Mouse (Mus musculus) neural tube, embryonic 11.5 days (tissue): Measurements from ENCODE around the gene Pard3. TPM values are rescaled to one million over a fixed set of nuclear protein-coding genes. Genes with fewer than 3 reads are reported as not detected.

Experiments used
- ATAC-seq: fragments of 200-750 bp; cut with Nextera tagmentation; 2 replicates; pipeline ENCODE4 v1.8.0; 2017; ENCODE audit warnings: moderate number of reproducible peaks, mild to moderate bottlenecking, moderate TSS enrichment, moderate library complexity; ENCODE audit not compliant: insufficient read depth, low FRiP score, low TSS enrichment
- DNase-seq: peaks from one replicate; pipeline ENCODE4 v3.0.0-alpha.2; 2015; ENCODE audit warnings: low spot score
- H3K27ac ChIP-seq: fragments of 300-500 bp; sonication (generic); 2 replicates; pipeline ENCODE4 v1.5.1; 2014; ENCODE audit warnings: low read depth, mild to moderate bottlenecking, low read length
- H3K27me3 ChIP-seq: fragments of 300-500 bp; sonication (generic); 2 replicates; pipeline ENCODE4 v1.6.1; 2014; ENCODE audit warnings: mild to moderate bottlenecking, low read length, mixed read lengths; ENCODE audit not compliant: control insufficient read depth, insufficient read depth
- H3K36me3 ChIP-seq: fragments of 300-500 bp; sonication (generic); 2 replicates; pipeline ENCODE4 v1.6.1; 2014; ENCODE audit warnings: mild to moderate bottlenecking, low read length, moderate library complexity, mixed read lengths; ENCODE audit not compliant: control insufficient read depth, insufficient read depth
- H3K4me1 ChIP-seq: fragments of 300-500 bp; sonication (generic); 2 replicates; pipeline ENCODE4 v1.6.1; 2014; ENCODE audit warnings: low read length, mixed read lengths; ENCODE audit not compliant: control insufficient read depth, insufficient read depth
- H3K4me2 ChIP-seq: fragments of 300-500 bp; sonication (generic); 2 replicates; pipeline ENCODE4 v1.6.1; 2014; ENCODE audit warnings: low read depth, mild to moderate bottlenecking, moderate library complexity
- H3K4me3 ChIP-seq: fragments of 300-500 bp; sonication (generic); 2 replicates; pipeline ENCODE4 v1.5.1; 2014; ENCODE audit warnings: low read depth, low read length
- H3K9ac ChIP-seq: fragments of 300-500 bp; sonication (generic); 2 replicates; pipeline ENCODE4 v1.6.1; 2014; ENCODE audit warnings: mild to moderate bottlenecking, low read length
- H3K9me3 ChIP-seq: fragments of 300-500 bp; sonication (generic); 2 replicates; pipeline ENCODE4 v1.6.1; 2016; ENCODE audit warnings: low read length; ENCODE audit not compliant: control insufficient read depth
- WGBS: fragments of 180-500 bp; shearing (Covaris S2); extraction: QIAGEN DNeasy Blood & Tissue Kit; methylation state at CpG from one replicate; pipeline ENCODE4 v1.1.7; 2014; 5-methylcytosine and 5-hydroxymethylcytosine counted together
- polyA plus RNA-seq: library from polyadenylated mRNA; unstranded; fragments of >200 nt; fragmentation: Nextera tagmentation; extraction: Ambion mirVana; gene quantifications from 2 replicates; pipeline ENCODE4 v1.2.1, GENCODE M21; 2014

The Pard3 gene
- polyA plus RNA-seq, 1 experiment from 2014 or later, result 37.5 TPM

- H3K9ac ChIP-seq, result no peak overlapping the region
- ATAC-seq (no peak), DNase-seq (no peak)
- H3K4me1 ChIP-seq, result no peaks in the 10 kb centered on the region
- 83% methylated on average over 7 of the region's 7 CpGs for WGBS
- H3K27me3 ChIP-seq, result no peaks in the 10 kb centered on the region
- no peak overlapping the region for H3K4me3 ChIP-seq
- H3K4me2 ChIP-seq, result no peak overlapping the region
- H3K27ac ChIP-seq, result no peak overlapping the region
- H3K9me3 ChIP-seq, result no peaks in the 10 kb centered on the region
- no peaks in the 10 kb centered on the region for H3K36me3 ChIP-seq
Measured at GRCm38 (mm10) chr8:127318377-127319159, 254.9 kb downstream of the Pard3 start.

GRCm38 (mm10) chr8:127320930-127321329 lies 257.2 kb downstream of the Pard3 start:
- Histone ChIP-seq H3K9me3 (no peaks in the 10 kb centered on the region), H3K36me3 (no peaks in the 10 kb centered on the region), H3K4me2 (no peak overlapping the region), H3K27me3 (no peaks in the 10 kb centered on the region), H3K4me3 (no peak overlapping the region), H3K9ac (no peak overlapping the region), H3K4me1 (no peaks in the 10 kb centered on the region), H3K27ac (no peak overlapping the region)
- 91% methylated on average over 5 of the region's 5 CpGs for WGBS
- DNase-seq, result no peak
- no peak for ATAC-seq

DNA sequence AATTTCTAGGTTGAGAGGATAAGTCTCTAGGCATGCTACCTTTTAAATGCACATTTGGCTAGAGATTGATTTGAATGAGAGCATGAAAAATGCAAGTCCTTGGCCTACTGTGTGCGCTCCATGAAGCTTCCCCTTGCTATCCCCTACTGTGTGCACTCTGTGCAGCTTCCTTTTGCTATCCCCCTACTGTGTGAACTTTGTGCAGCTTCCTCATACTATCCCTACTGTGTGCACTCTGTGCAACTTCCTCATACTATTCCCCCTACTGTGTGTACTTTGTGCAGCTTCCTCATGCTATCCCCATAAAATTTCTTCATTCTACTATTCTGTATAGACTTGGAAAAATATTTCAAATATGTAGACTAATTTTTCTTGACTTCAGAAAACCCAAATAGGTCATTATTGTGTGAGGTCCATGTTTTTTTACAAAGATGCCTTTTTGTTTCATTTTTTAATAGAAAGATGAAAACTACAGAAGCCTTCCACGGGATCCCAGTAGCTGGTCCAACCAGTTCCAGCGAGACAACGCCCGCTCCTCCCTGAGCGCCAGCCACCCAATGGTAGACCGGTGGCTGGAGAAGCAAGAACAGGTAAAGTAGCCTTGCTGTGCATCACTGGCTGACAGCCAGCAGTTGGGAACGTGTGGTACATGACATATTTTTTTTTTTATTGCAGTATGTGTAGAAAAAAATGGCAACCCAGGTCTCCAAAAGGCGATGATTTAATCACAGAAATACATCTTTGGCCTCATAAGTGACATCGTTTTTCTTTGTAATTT lies 260.1 kb downstream of the Pard3 start:
- Histone ChIP-seq H3K27ac (no peak overlapping the region), H3K9me3 (no peaks in the 10 kb centered on the region), H3K4me2 (no peak overlapping the region), H3K4me1 (no peaks in the 10 kb centered on the region), H3K4me3 (no peak overlapping the region), H3K9ac (no peak overlapping the region), H3K27me3 (no peaks in the 10 kb centered on the region), H3K36me3 (no peaks in the 10 kb centered on the region)
- DNase-seq (no peak), ATAC-seq (no peak)
- WGBS, result 92% methylated on average over 10 of the region's 10 CpGs

DNA sequence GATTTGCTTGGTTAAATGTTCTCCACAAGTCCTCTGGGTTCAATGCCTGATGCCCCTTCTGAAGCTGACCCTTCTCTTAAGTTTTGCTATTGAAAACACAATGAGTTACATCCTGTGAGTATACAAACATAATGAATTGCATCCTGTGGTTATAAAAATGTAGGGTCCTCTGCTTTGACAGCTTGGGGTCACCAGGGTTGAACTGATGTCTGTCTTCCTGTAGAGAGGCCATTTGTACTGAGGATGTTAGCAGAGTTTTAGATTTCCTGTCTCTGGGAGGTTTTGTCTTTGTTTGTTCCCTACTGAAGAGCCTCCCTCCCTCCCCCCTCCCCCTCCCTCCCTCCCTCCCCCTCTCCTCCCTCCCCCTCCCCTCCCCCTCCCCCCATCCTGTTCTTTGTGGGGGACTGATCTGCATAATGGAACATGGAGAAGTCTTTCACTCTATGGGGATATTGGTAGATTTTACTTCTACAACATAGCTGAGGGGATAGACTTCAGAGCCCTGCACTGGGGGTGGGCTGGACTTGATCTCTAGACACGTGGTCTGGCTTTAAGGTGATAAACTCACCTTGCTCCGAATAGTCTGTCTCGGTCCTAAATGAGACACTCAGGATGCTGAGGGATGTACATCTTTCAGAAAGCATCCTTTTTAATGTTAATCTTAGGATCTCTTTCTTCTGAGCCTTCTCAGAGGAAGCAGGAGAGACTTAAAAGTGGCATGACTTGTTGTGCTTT lies 261.3 kb downstream of the Pard3 start:
- Histone ChIP-seq H3K36me3 (no peaks in the 10 kb centered on the region), H3K4me3 (no peak overlapping the region), H3K27ac (no peak overlapping the region), H3K9me3 (no peaks in the 10 kb centered on the region), H3K4me2 (no peak overlapping the region), H3K4me1 (no peaks in the 10 kb centered on the region), H3K9ac (no peak overlapping the region), H3K27me3 (no peaks in the 10 kb centered on the region)
- 57% methylated on average over 3 of the region's 3 CpGs for WGBS
- ATAC-seq (no peak), DNase-seq (no peak)

GRCm38 (mm10) chr8:127325749-127326148 lies 262.1 kb downstream of the Pard3 start:
- Histone ChIP-seq H3K9ac (no peak overlapping the region), H3K27me3 (no peaks in the 10 kb centered on the region), H3K36me3 (no peaks in the 10 kb centered on the region), H3K9me3 (no peaks in the 10 kb centered on the region), H3K4me3 (no peak overlapping the region), H3K4me1 (no peaks in the 10 kb centered on the region), H3K4me2 (no peak overlapping the region), H3K27ac (no peak overlapping the region)
- ATAC-seq (no peak), DNase-seq (no peak)
- 81% methylated on average over 5 of the region's 5 CpGs for WGBS

GRCm38 (mm10) chr8:127330258-127331187 lies 266.8 kb downstream of the Pard3 start:
- Histone ChIP-seq H3K36me3 (no peaks in the 10 kb centered on the region), H3K9ac (no peak overlapping the region), H3K27ac (no peak overlapping the region), H3K4me2 (no peak overlapping the region), H3K27me3 (no peaks in the 10 kb centered on the region), H3K4me3 (no peak overlapping the region), H3K9me3 (no peaks in the 10 kb centered on the region), H3K4me1 (no peaks in the 10 kb centered on the region)
- no peak for DNase-seq
- WGBS, result 64% methylated on average over 12 of the region's 12 CpGs
- no peak for ATAC-seq

- Histone ChIP-seq H3K4me2 (no peak overlapping the region), H3K27me3 (no peaks in the 10 kb centered on the region), H3K27ac (no peak overlapping the region), H3K9me3 (no peaks in the 10 kb centered on the region), H3K4me1 (no peaks in the 10 kb centered on the region), H3K4me3 (no peak overlapping the region), H3K36me3 (no peaks in the 10 kb centered on the region), H3K9ac (no peak overlapping the region)
- ATAC-seq (no peak), DNase-seq (peak; percentile 51)
- WGBS, result 98% methylated on average over 1 of the region's 1 CpGs
Measured at GRCm38 (mm10) chr8:127331751-127332150, 268.1 kb downstream of the Pard3 start.

GRCm38 (mm10) chr8:127335216-127335615 lies 271.5 kb downstream of the Pard3 start:
- Histone ChIP-seq H3K27me3 (no peaks in the 10 kb centered on the region), H3K9me3 (no peaks in the 10 kb centered on the region), H3K4me2 (no peak overlapping the region), H3K27ac (no peak overlapping the region), H3K4me1 (no peaks in the 10 kb centered on the region), H3K36me3 (no peaks in the 10 kb centered on the region), H3K9ac (no peak overlapping the region), H3K4me3 (no peak overlapping the region)
- DNase-seq (no peak), ATAC-seq (no peak)
- WGBS, result 91% methylated on average over 1 of the region's 1 CpGs
